ENCODE assay signal across 19 mouse cellular contexts in the genomic region with DNA sequence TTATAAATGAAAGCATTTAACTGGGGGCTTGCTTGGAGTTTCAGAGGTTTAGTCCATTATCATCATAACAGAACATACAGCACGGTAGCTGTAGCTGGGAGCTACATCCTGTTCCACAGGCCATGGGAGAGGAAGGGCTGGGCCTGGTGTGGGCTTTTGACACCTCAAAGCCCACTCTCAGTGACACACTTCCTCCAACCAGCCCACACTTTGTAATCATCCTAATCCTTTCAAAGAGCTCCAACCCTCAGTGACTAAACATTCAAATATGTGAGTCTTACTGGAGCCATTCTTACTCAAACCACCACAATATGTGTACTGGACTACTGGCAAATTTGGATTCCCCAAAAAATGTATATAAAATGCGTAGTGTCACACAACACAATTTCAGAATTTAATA.
"Had no signal": no experiment of that assay in that cellular context is flagged by ENCODE, and none has a peak within 500 bp of the region (broad histone marks: within the 10 kb centered on the region; RNA-seq: fewer than 3 reads in every experiment).

No protein-coding gene starts in this region.

- H3K27ac ChIP-seq: liver, embryonic 14.5 days; midbrain, embryonic 10.5 days; midbrain, embryonic 12.5 days; neural tube, embryonic 13.5 days; neural tube, embryonic 15.5 days had no signal

- H3K9ac ChIP-seq: liver, embryonic 14.5 days; lung, embryonic 14.5 days; midbrain, embryonic 12.5 days; neural tube, embryonic 13.5 days; neural tube, embryonic 15.5 days had no signal

- H3K27me3 ChIP-seq: midbrain, embryonic 12.5 days; neural tube, embryonic 13.5 days; neural tube, embryonic 15.5 days had no signal

- H3K4me3 ChIP-seq: midbrain, embryonic 10.5 days; midbrain, embryonic 12.5 days; myocyte; neural tube, embryonic 13.5 days; neural tube, embryonic 15.5 days had no signal

- H3K36me3 ChIP-seq: midbrain, embryonic 10.5 days; midbrain, embryonic 12.5 days; neural tube, embryonic 13.5 days; neural tube, embryonic 15.5 days had no signal

- DNase-seq: lung, adult 18-20 months; lung, embryonic 14.5 days; lung, postnatal 10 days; lung, postnatal 4 days; midbrain, embryonic 14.5 days; retina, postnatal 1 day; right cerebral cortex, adult 18-20 months; right cerebral cortex, postnatal 25 days; right cerebral cortex, postnatal 4 days; spleen, adult 18-20 months; thymus, adult 18-20 months; thymus, postnatal 14 days; thymus, postnatal 36 days had no signal

- H3K9me3 ChIP-seq: midbrain, embryonic 10.5 days; midbrain, embryonic 12.5 days; neural tube, embryonic 13.5 days; neural tube, embryonic 15.5 days had no signal

- H3K4me1 ChIP-seq: midbrain, embryonic 10.5 days; midbrain, embryonic 12.5 days; neural tube, embryonic 13.5 days; neural tube, embryonic 15.5 days had no signal
